Mouse (Mus musculus): ENCODE results near the gene Tmcc2. TPM values are rescaled to one million over a fixed set of nuclear protein-coding genes. Genes with fewer than 3 reads are reported as not detected.

Tmcc2 gene
- polyA plus RNA-seq, 1 experiment from 2014 or later = 12.2 TPM

- no peaks in the 10 kb centered on the region for H3K27me3 ChIP-seq (replicated peaks; ENCODE audit: control insufficient read depth, insufficient read depth, low read length)
- no peak overlapping the region for H3K4me2 ChIP-seq (ENCODE audit: low read depth, low read length)
- no peaks in the 10 kb centered on the region for H3K36me3 ChIP-seq (ENCODE audit: control insufficient read depth, insufficient read depth, low read length)
- no peaks in the 10 kb centered on the region for H3K9me3 ChIP-seq (ENCODE audit: control insufficient read depth, low read length)
- WGBS = 89% methylated on average over 8 of the region's 8 CpGs
- H3K27ac ChIP-seq (ENCODE audit: low read length) = no peak overlapping the region
- H3K4me1 ChIP-seq (ENCODE audit: control insufficient read depth, insufficient read depth, low read length) = peaks cover 27% of the 10 kb centered on the region
- no peak overlapping the region for H3K9ac ChIP-seq (ENCODE audit: low read depth, low read length)
- no peak overlapping the region for H3K4me3 ChIP-seq (ENCODE audit: low read length)
- ATAC-seq = no peak
These were observed 7.0 kb downstream of the Tmcc2 start for GRCm38 (mm10) chr1:132384001-132384554.

DNA sequence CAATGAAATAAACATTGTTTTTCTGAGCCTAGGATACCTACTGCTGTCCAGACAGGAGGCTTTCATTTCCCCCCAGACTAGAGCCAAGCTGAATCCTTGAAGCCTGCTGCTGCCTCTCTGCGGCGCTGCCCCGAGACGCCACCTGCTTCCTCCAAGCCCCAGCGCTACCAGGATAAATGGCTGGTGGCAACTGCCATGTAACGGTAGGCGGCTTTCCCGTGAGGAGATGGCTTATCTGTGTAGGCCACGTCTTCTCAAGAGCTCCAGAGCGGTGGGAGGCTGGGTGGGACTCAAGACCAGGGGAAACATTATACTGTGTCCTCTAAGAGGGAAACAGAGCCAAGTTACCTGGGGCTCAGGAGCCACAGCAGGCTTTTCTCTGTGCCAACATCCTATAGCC, 9.2 kb downstream of the Tmcc2 start:
- WGBS = 70% methylated on average over 10 of the region's 10 CpGs
- Histone ChIP-seq H3K27ac (ENCODE audit: low read length) (no peak overlapping the region), H3K4me1 (ENCODE audit: control insufficient read depth, insufficient read depth, low read length) (peaks cover 17% of the 10 kb centered on the region), H3K36me3 (ENCODE audit: control insufficient read depth, insufficient read depth, low read length) (no peaks in the 10 kb centered on the region), H3K9ac (ENCODE audit: low read depth, low read length) (no peak overlapping the region), H3K4me2 (ENCODE audit: low read depth, low read length) (no peak overlapping the region), H3K27me3 (replicated peaks; ENCODE audit: control insufficient read depth, insufficient read depth, low read length) (no peaks in the 10 kb centered on the region), H3K4me3 (ENCODE audit: low read length) (no peak overlapping the region), H3K9me3 (ENCODE audit: control insufficient read depth, low read length) (no peaks in the 10 kb centered on the region)
- 0 out of 2 replicates have a peak, but pooled peaks have one; percentile 46 for ATAC-seq

DNA sequence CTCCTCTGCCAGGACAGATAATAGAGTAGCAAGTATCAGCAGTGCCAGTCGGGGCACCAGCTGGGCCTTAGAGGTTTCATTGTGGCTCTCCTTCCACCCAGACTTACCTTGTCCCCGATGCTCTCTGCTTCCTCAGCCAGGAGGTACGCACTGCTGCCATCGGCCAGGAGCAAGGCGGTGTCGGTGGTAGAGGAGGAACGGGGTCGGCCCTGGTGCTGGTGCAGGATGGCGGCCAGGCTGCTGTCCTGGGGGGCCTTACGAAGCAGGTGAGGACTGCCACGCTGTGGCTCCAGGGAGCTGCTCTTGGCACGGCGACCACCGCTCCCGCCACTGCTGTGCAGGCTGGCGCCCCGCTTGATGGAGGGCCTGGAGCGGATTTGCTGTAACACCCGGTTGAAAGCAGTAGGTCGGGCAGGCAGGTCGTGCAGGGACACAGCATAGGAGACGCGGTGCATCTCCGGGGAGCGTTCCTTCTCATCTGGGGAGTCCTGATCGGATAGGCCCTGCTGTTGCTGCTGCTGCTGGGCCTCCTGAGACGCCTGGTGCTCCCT, 10.5 kb downstream of the Tmcc2 start:
- Histone ChIP-seq H3K9ac (ENCODE audit: low read depth, low read length) (no peak overlapping the region), H3K4me1 (ENCODE audit: control insufficient read depth, insufficient read depth, low read length) (peaks cover 20% of the 10 kb centered on the region), H3K27ac (ENCODE audit: low read length) (no peak overlapping the region), H3K27me3 (replicated peaks; ENCODE audit: control insufficient read depth, insufficient read depth, low read length) (no peaks in the 10 kb centered on the region), H3K9me3 (ENCODE audit: control insufficient read depth, low read length) (no peaks in the 10 kb centered on the region), H3K4me3 (ENCODE audit: low read length) (no peak overlapping the region), H3K36me3 (ENCODE audit: control insufficient read depth, insufficient read depth, low read length) (no peaks in the 10 kb centered on the region), H3K4me2 (ENCODE audit: low read depth, low read length) (no peak overlapping the region)
- WGBS = 84% methylated on average over 27 of the region's 27 CpGs
- no peak for ATAC-seq

DNA sequence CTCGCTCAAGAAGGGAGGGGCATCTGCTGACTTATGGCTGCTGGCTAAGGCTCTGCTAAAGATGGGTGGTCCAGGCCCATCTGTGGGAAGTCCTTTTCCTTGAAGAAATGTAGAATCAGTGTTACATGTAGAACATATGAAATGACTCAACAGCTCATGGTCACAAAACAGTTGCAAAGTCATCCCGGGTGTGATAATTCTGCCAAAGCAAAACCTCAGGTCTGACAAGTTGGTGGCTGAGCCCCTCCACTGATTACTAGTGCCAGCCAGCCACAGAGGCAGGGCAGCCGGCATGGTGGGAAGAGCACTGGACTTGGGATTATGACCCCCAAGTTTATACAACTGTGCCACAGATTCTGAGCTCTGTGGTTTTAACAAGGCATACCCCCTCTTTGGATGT, 13.3 kb downstream of the Tmcc2 start:
- no peaks in the 10 kb centered on the region for H3K9me3 ChIP-seq (ENCODE audit: control insufficient read depth, low read length)
- no peak for ATAC-seq
- H3K4me2 ChIP-seq (ENCODE audit: low read depth, low read length) = no peak overlapping the region
- H3K27me3 ChIP-seq (replicated peaks; ENCODE audit: control insufficient read depth, insufficient read depth, low read length) = no peaks in the 10 kb centered on the region
- H3K4me3 ChIP-seq (ENCODE audit: low read length) = no peak overlapping the region
- H3K4me1 ChIP-seq (ENCODE audit: control insufficient read depth, insufficient read depth, low read length) = peaks cover 22% of the 10 kb centered on the region
- no peaks in the 10 kb centered on the region for H3K36me3 ChIP-seq (ENCODE audit: control insufficient read depth, insufficient read depth, low read length)
- WGBS = 76% methylated on average over 3 of the region's 3 CpGs
- H3K9ac ChIP-seq (ENCODE audit: low read depth, low read length) = no peak overlapping the region
- no peak overlapping the region for H3K27ac ChIP-seq (ENCODE audit: low read length)

GRCm38 (mm10) chr1:132377055-132377365, 14.1 kb downstream of the Tmcc2 start:
- no peaks in the 10 kb centered on the region for H3K9me3 ChIP-seq (ENCODE audit: control insufficient read depth, low read length)
- peaks cover 22% of the 10 kb centered on the region for H3K4me1 ChIP-seq (ENCODE audit: control insufficient read depth, insufficient read depth, low read length)
- ATAC-seq = no peak
- H3K4me2 ChIP-seq (ENCODE audit: low read depth, low read length) = no peak overlapping the region
- 38% methylated on average over 7 of the region's 7 CpGs for WGBS
- H3K4me3 ChIP-seq (ENCODE audit: low read length) = no peak overlapping the region
- no peaks in the 10 kb centered on the region for H3K27me3 ChIP-seq (replicated peaks; ENCODE audit: control insufficient read depth, insufficient read depth, low read length)
- H3K27ac ChIP-seq (ENCODE audit: low read length) = peak overlapping the region; percentile 29; the same call in 1 of the 2 replicates
- H3K36me3 ChIP-seq (ENCODE audit: control insufficient read depth, insufficient read depth, low read length) = no peaks in the 10 kb centered on the region
- no peak overlapping the region for H3K9ac ChIP-seq (ENCODE audit: low read depth, low read length)

DNA sequence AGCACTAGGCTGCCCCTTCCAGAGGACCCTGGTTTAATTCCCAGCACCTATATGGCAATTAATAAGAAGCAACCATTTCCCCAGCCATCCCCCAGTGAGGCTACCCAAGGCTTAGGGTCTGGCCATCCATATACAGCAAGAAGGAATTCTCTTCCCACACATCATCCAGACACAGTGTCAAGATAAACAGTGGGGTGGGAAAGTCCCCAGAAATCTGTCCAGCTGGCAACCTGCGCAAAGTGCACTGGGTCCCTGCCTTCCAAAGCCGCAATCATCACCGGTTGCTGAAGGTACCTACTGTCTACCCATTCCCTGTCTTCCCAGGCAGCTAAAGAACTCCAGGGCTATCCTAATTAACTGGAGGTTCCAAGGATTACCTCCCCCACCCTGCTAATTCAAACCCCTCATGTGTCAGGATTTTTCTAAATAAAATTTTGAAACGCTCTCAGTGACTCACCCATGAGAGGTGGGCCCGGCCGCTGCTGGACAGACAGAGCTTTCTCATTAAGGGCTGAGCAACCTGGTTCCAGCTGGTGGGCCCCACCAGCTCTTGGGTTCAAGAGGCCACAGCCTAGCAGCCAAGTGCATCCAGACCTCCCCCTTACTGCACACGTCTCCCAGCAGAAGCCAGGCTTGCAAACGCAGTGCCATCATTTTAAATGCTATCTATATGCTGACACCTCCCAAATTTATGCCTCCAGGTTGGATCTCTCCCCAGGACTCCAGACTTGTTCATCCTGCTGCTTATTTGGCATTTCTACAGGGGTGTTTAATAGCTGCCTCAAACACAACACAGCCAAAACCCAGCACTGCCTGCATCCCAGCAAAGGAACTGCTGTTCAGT, 14.6 kb downstream of the Tmcc2 start:
- Histone ChIP-seq H3K27ac (ENCODE audit: low read length) (peak overlapping the region; percentile 29; the same call in 1 of the 2 replicates), H3K9me3 (ENCODE audit: control insufficient read depth, low read length) (no peaks in the 10 kb centered on the region), H3K4me1 (ENCODE audit: control insufficient read depth, insufficient read depth, low read length) (peaks cover 27% of the 10 kb centered on the region), H3K27me3 (replicated peaks; ENCODE audit: control insufficient read depth, insufficient read depth, low read length) (no peaks in the 10 kb centered on the region), H3K4me3 (ENCODE audit: low read length) (no peak overlapping the region), H3K4me2 (ENCODE audit: low read depth, low read length) (no peak overlapping the region), H3K36me3 (ENCODE audit: control insufficient read depth, insufficient read depth, low read length) (no peaks in the 10 kb centered on the region), H3K9ac (ENCODE audit: low read depth, low read length) (no peak overlapping the region)
- peak; percentile 33; the same call in 1 of the 2 replicates for ATAC-seq
- WGBS = 63% methylated on average over 8 of the region's 8 CpGs

- ATAC-seq = no peak
- Histone ChIP-seq H3K27ac (ENCODE audit: low read length) (no peak overlapping the region), H3K4me1 (ENCODE audit: control insufficient read depth, insufficient read depth, low read length) (peaks cover 30% of the 10 kb centered on the region), H3K4me3 (ENCODE audit: low read length) (no peak overlapping the region), H3K9ac (ENCODE audit: low read depth, low read length) (no peak overlapping the region), H3K9me3 (ENCODE audit: control insufficient read depth, low read length) (no peaks in the 10 kb centered on the region), H3K27me3 (replicated peaks; ENCODE audit: control insufficient read depth, insufficient read depth, low read length) (no peaks in the 10 kb centered on the region), H3K4me2 (ENCODE audit: low read depth, low read length) (no peak overlapping the region), H3K36me3 (ENCODE audit: control insufficient read depth, insufficient read depth, low read length) (no peaks in the 10 kb centered on the region)
- WGBS = 43% methylated on average over 4 of the region's 4 CpGs
These were observed 15.8 kb downstream of the Tmcc2 start for GRCm38 (mm10) chr1:132375256-132375655.

DNA sequence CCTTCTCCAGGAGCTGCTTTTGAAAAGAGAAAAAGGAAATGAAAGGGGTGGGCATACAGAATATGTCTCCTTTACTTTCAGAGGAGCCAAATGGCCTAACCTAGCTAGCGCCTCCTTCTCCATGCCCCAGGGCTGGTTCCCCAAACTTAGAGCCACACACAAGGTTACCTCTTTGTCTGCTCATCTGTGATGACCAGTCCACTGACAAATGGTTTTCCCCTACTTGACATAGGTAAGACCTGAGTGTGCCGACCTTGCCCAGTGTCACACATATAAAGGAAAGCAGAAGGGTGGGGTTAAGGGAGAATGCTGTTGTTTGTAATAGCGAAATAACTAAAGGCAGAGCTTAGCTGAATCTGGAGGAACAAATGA, 16.2 kb downstream of the Tmcc2 start:
- 67% methylated on average over 3 of the region's 3 CpGs for WGBS
- Histone ChIP-seq H3K27ac (ENCODE audit: low read length) (no peak overlapping the region), H3K4me3 (ENCODE audit: low read length) (no peak overlapping the region)

GRCm38 (mm10) chr1:132374140-132374872, 16.8 kb downstream of the Tmcc2 start:
- no peaks in the 10 kb centered on the region for H3K36me3 ChIP-seq (ENCODE audit: control insufficient read depth, insufficient read depth, low read length)
- H3K27ac ChIP-seq (ENCODE audit: low read length) = no peak overlapping the region
- H3K4me3 ChIP-seq (ENCODE audit: low read length) = no peak overlapping the region
- H3K4me1 ChIP-seq (ENCODE audit: control insufficient read depth, insufficient read depth, low read length) = peaks cover 30% of the 10 kb centered on the region
- WGBS = 28% methylated on average over 5 of the region's 5 CpGs
- ATAC-seq = peak; percentile 68
- no peak overlapping the region for H3K9ac ChIP-seq (ENCODE audit: low read depth, low read length)
- no peak overlapping the region for H3K4me2 ChIP-seq (ENCODE audit: low read depth, low read length)
- H3K27me3 ChIP-seq (replicated peaks; ENCODE audit: control insufficient read depth, insufficient read depth, low read length) = no peaks in the 10 kb centered on the region
- H3K9me3 ChIP-seq (ENCODE audit: control insufficient read depth, low read length) = no peaks in the 10 kb centered on the region

More for the DNA sequence above, 16.2 kb downstream of the Tmcc2 start:
- Histone ChIP-seq H3K9ac (ENCODE audit: low read depth, low read length) (no peak overlapping the region), H3K4me1 (ENCODE audit: control insufficient read depth, insufficient read depth, low read length) (peaks cover 30% of the 10 kb centered on the region), H3K9me3 (ENCODE audit: control insufficient read depth, low read length) (no peaks in the 10 kb centered on the region), H3K36me3 (ENCODE audit: control insufficient read depth, insufficient read depth, low read length) (no peaks in the 10 kb centered on the region), H3K27me3 (replicated peaks; ENCODE audit: control insufficient read depth, insufficient read depth, low read length) (no peaks in the 10 kb centered on the region), H3K4me2 (ENCODE audit: low read depth, low read length) (no peak overlapping the region)
- ATAC-seq = no peak
